Mouse (Mus musculus) cerebellum, postnatal 10 days (tissue): ENCODE results near the gene Ceacam9.
"Not testable (repeated sequence)": the region's sequence is repeated elsewhere in the genome, so short reads cannot be mapped to it uniquely, and the experiment has no call there.

ENCODE experiments used
- DNase-seq, 2 experiments: peaks; one replicate each; pipeline ENCODE4 v3.0.0; 2021; ENCODE audit warnings: mixed read lengths in 2 of 2

Ceacam9 gene

DNA sequence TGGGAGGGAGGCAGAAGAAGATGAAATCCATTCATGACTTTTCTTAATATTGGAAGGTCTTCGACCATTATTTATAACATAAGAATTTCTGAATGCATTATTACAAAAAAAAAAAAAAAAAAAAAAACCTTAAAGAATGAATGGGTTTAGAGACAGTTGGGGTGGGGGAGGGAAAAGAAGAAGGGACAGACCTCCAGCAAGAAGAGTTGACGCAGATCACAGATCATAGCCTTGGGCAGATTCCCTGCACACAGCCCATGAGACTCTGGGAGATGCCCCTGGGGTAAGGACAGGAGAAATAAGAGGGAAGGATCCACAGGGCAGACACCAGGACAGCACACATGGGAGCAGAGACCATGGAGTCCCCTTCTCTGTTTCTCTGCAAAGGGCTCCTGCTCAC is at the start of gene Ceacam9:
TSS of gene Ceacam9 (plus strand) at position 301 of the 400 bp plus-strand sequence.
- no peak for DNase-seq

- DNase-seq = no peak
Measured at GRCm38 (mm10) chr7:16673823-16674222, 47.9 kb upstream of the Ceacam9 start.

GRCm38 (mm10) chr7:16674699-16675098 is 47.0 kb upstream of the Ceacam9 start:
- not testable (repeated sequence) for DNase-seq

DNA sequence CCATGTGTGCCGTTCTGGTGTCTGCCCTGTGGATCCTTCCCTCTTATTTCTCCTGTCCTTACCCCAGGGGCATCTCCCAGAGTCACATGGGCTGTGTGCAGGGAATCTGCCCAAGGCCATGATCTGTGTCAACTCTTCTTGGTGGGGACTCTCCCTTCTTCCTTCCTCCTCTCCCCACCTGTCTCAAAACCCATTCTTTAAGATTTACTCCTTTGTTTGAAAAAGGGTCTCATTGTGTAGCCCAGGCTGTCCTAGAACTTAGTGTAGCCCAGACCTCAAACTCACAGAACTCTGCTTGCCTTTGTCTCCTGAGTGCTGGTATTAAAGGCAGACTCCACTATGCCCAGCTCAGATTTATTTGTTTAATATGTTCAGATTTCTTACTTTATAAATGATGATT is 46.1 kb upstream of the Ceacam9 start, which contains the start of gene Ceacam15:
TSS of gene Ceacam15 (minus strand) at position 101 of the 400 bp plus-strand sequence.
- no peak for DNase-seq

DNA sequence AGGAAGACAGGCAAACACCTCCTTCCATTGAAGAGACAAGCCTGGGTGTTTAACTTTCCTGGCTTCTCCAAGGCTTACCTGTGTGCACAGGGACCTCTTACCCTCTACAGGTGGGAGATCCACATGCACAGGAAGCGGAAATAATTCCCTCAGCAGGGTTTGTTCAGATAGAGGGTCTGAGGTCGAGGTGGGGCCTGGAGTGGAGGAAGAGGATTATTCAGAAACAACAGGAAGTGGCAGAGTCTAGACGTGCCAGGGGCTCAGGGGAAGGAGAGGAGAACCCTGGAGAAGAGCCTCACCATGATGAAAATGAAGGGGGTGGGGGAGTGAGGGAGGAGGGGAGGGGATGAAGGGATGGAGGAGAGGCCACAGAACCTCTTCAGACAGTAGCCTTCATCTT is 41.5 kb upstream of the Ceacam9 start:
- not testable (repeated sequence) for DNase-seq

DNA sequence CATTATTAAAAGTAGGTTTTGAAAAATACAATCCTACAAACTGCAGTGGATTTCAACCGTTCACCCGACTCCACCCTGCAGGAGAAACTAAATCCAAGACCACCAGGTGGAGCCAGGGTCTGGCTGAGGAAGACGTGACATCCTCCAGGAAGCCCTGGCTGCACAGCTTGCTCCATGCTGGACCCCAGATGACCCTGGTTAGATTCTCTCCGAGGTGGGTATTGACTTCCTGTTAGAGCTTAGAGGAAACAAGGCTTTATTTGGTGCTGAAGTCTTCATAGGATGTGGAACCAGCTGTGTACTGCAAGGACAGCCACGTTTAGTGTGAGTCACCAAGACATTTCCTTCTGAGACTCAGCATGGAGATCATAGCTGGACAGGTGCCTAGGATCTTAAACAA is 32.5 kb upstream of the Ceacam9 start:
- no peak for DNase-seq

DNA sequence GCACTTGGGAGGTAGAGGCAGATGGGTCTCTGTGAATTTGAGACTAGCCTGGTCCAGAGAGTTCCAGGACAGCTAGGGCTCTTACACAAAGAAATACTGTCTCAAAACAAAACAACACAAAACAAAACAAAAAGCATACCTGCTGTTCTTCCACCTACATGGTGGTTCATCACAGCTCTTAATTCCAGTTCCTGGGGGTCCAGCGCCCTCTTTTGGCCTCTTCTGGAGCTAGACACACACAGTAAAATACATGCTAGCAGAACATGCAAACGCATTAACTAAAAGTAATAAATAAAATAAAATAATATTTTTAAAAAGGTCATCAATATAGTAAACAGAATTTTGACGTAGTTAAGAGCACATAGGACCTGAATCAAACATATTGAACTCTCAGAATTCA is 26.7 kb upstream of the Ceacam9 start:
- DNase-seq = peak; percentile 70 to 72

DNA sequence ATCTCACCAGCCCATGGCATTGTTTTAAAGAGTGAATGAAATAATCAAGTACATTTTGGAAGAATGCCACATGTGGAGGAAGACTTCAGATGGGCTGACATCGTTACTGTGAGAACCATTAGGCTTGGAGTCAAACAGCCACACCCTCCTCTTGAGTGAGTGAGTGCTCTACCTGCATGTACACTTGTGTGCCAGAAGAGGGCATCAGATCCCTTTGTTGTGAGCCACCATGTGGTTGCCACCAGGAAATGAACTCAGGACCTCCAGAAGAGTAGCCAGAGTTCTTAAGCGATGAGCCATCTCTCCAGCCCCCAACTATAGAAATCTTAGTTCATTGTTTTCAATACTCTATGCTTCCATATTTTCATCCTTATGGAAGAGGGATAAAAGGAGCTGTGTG is 22.7 kb upstream of the Ceacam9 start:
- no peak for DNase-seq

DNA sequence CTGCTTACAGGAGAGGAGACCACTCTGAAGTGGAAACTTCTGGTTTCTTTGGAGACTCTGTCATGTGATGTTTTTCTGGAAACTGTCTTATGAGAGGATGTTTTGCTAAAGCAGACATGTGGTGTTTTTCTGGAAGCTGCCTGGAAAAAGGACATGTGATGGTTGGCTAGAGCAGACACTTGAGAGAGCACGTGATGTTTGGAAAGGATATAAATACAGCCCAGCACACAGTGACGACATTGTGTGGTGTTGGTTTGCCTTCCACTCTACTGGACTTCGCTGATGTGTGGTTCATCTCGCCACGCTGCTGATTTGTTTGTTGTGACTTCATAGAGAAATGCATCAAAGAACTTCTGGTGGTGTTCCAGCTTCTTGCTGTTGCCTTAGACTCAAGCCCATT is 21.1 kb upstream of the Ceacam9 start:
- DNase-seq = no peak

- DNase-seq = no peak
Measured at GRCm38 (mm10) chr7:16706385-16706784, 15.3 kb upstream of the Ceacam9 start.

- DNase-seq = no peak
Measured at GRCm38 (mm10) chr7:16708244-16708643, 13.5 kb upstream of the Ceacam9 start.

DNA sequence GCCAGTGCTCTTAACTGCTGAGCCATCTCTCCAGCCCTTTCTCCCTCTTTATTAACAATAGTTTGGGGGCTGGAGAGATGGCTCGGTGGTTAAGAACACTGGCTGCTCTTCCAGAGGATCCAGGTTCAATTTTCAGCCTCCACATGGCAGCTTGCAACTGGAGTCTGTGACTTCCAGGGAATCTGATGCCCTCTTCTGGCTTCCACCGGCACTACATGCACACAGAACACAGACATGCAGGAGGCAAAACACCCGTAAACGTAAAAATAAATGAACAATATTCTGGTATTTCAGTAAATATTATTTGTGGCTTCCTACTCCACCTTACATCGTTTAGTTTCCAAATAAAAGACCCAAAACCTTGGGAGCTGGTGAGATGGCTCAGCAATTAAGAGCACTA is 11.1 kb upstream of the Ceacam9 start:
- DNase-seq = no peak

GRCm38 (mm10) chr7:16712633-16713415 is 8.9 kb upstream of the Ceacam9 start:
- DNase-seq = peak; percentile 24 to 32

DNA sequence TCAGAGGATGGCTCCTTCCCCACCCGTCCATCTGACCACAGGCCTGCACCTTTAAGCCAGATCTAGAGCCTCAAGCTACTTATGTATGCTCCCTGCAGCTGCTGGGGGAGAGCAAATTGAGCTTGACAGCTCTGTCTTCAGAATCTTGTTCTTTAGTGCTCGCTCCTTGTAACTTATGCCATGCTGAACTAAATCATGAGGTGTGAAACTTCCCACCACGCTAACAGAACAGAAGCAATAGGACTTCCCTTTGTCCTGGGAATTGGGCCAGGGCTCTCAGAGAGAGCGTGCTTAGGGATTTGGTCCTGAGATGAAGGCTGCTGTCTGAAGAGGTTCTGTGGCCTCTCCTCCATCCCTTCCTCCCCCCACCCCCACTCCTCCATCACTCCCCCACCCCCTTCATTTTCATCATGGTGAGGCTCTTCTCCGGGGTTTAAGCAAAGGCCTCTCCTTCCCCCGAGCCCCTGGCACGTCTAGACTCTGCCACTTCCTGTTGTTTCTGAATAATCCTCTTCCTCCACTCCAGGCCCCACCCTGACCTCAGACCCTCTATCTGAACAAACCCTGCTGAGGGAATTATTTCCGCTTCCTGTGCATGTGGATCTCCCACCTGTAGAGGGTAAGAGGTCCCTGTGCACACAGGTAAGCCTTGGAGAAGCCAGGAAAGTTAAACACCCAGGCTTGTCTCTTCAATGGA is 5.1 kb upstream of the Ceacam9 start:
- DNase-seq = not testable (repeated sequence)

GRCm38 (mm10) chr7:16722490-16722889 is 761 bp downstream of the Ceacam9 start:
- not testable (repeated sequence) for DNase-seq

DNA sequence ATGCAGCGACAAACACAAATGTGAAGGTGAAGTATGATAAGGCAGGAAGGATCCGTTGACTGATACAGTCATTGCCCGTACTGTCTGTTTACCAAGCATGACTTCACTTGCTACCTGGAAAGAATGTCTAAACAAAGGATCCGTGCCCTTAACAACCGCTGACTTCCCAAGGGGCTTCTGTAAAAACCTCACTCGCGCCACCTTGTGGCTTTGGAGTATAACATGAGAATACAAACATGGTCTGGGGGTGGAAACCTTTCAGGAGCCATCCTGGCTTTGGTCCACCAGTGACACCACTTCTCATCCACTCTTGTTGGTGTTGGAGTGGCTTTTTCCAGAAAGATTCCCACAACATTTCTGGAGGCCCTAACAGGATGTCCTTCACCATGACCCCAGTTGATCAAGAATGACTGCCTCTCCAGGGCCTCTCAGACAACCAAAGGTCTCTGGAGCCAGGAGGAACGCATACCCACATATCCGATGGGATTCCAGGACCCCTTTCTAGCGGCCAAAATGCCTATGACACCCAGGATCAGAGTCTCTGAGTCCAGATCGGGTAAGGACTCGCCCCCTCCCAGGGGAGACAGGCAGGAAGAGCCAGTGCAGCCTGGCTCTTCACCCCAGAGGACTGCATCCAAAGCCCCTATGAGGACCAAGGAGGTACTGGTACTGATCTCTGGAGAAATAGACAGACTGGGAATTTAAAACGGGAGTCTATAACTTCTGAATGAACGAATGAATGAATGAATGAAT is 7.0 kb downstream of the Ceacam9 start:
- peak; percentile 86 to 90 for DNase-seq

DNA sequence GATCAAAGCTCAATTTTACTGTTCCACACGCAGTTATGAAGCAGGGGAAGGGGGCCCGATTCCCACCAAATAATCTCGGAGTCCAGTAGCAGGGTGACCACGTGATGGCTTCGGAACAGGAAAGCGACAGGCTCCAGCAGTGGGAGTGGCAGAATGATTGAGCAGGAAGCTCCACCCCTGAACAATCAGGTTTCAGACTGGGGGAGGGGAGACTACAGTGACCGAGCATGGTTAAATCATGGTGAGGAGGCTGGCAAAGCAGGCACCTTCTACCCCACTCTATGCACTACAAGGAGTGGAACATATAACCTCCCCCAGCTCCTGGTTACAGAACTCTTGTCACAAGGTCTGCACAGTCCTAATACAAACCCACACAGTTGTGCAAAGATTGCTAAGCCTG is 7.8 kb downstream of the Ceacam9 start:
- DNase-seq = peak in 1 of 2 experiments; percentile 20

DNA sequence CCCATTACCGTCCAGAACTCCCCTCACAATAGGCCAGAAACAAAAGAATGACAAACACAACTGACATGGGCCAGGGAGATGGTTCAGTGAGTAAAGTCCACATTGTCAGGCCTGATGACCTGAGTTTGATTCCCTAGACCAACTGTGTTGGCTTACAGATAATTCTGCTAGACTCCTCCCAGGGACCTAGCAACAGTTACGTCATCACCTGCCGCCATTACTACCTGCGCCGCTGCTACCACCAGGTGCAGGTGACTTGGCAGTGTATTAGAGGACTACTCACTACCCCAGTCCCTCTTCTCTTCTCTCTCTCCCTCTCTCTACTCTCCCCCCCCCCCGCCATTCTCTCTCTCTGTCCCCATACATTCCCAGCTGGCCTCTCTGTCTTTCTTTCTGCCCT is 9.1 kb downstream of the Ceacam9 start:
- DNase-seq = no peak

GRCm38 (mm10) chr7:16731893-16732422 is 10.2 kb downstream of the Ceacam9 start:
- no peak for DNase-seq

DNA sequence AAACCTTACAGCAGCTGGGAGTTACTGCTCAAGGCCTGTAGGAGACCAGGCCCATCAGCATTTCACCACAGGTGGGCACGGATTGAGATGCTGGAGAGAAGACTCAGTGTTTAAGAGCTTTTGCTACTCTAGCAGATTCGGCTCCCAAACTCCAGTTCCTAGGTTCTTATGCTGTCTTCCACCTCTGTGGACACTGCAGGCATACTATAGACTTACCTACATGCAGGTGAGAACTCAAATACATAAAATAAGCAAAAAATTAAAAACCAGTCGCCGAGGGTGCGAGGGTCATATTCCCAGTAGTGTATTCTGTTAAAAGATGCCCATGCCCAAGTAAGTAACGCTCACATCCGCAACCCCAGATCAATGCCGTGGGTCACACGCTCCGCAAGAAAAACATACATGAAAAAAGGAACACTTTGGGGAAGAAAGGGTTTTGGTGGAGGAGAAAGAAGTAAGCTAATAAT is 15.9 kb downstream of the Ceacam9 start:
- DNase-seq = peak; percentile 33 to 39

DNA sequence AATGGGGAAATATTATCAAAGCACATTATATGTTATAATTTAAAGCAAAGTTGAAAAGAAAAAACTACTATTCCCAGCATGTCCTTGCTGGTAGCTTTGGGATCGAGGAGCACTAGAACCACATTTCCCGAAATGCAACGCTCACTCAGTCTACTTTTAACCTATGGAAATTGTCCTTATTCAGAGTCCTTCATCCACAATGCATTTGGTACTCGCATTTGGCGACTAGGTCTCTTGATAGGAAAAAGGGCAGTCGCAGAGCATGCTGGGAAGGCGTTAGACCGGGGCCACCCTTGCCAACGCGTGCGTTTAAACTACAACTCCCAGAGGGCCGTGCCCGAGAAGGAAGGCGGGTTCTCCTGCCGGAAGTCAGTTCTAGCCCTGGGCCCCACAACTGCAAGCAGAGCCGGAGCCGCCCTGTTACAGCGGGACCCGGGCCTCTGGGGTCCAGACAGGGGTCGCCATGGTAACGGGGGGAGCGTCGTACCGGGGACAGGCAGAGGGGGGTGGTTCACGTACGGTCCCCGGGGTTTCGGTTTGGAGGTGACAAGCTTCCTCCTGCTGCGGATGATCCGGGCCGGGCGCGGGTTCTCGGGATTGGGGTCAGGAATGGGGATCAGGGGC is 16.5 kb downstream of the Ceacam9 start, which contains the start of gene Ap2s1:
TSS of gene Ap2s1 (plus strand) at position 338 of the 624 bp plus-strand sequence.
- DNase-seq = peak; percentile 98 to 99

DNA sequence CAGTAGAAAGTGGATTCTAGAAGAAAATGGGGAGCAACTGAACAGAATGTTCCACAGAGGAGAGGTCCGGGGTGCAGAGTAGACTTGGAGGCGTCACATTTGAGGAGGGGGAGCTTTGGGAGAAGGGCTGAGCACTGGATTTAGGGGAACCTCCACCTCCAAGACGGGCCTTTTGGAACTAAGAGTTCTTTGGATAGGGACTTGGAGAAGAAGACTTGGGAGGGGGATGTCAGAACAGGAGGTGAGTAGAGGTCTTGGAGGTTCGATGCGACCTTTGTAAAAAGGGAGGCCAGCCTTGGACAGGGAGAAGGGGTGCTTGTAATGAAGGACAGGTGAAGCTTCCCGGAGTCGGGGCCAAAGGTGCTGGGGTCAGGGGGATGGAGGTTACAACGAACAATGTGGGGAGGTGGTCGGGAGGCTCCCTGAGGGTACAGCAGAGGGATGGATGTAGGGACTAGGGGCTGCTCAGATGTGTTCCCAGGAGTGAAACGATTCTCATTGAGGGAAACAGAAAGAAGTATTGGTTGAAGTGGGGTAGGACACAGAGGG is 17.4 kb downstream of the Ceacam9 start:
- no peak for DNase-seq
